8 mouse cellular contexts compared by ENCODE assay signal in the genomic region with DNA sequence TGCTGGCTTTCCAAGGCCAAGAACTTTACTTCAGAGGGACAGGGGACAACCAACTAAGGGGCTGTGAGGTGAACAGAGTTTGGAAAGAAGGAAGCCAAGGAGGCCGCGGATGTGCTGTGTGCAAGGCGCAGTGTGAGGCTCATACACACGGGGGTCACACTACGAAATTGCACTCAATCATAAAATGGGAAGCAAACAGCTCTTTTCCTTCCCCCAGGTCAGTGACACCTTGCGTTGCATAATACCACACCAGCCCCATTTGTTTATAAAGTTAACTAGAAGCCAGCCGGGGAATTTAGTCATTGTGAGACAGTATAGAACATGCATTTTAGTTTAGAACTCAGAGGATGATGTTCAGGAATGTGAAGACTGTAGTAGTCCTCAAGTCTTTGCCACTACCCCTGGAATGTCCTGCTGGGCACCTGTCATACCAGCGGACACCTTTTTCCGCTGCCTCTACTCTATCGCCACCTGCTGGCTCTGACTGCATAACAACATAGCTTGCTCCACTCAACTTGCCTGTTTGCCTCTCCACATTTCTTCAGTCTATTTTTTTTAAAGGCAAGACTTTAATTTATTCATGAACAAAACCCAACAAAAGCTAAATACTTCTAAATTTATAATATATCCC.
DNase-seq lines count a peak whose midpoint lies in the region; ATAC-seq and TF ChIP-seq lines count a peak whose summit lies in the region.

No protein-coding gene starts in this region.

- ATAC-seq in erythroblast, adult 5-6 weeks (replicated peaks; ENCODE audit: low FRiP score, poor library complexity, severe bottlenecking): peak; percentile 82
- ATAC-seq in heart, postnatal 0 days (ENCODE audit: insufficient read depth, low read depth): peak; percentile 49
- ATAC-seq in lung, embryonic 15.5 days (ENCODE audit: borderline replicate concordance, extremely low read depth, low FRiP score, low TSS enrichment): no peak

- H3K36me3 ChIP-seq in ES-Bruce4 (ENCODE audit: control insufficient read depth, insufficient read depth, low read length, poor library complexity, severe bottlenecking): no peaks in the 10 kb centered on the region
- H3K36me3 ChIP-seq in heart, postnatal 0 days (replicated peaks; ENCODE audit: control insufficient read depth, insufficient read depth, low read length): no peaks in the 10 kb centered on the region
- no peaks in the 10 kb centered on the region for H3K36me3 ChIP-seq in lung, embryonic 15.5 days

- peak; percentile 74 for DNase-seq in brain, embryonic 14.5 days (ENCODE audit: low read depth)
- DNase-seq in heart, postnatal 0 days (ENCODE audit: low spot score): peak; percentile 73
- peak; percentile 82 to 93 for DNase-seq in kidney, postnatal 36 days
- peak; percentile 82 for DNase-seq in retina, embryonic 14.5 days (ENCODE audit: low spot score)
- DNase-seq in urinary bladder, adult 18-20 months (ENCODE audit: low spot score in 2 of 2): peak; percentile 64 to 67

- H3K27me3 ChIP-seq in ES-Bruce4 (ENCODE audit: control insufficient read depth, insufficient read depth, low read length, poor library complexity, severe bottlenecking): no peaks in the 10 kb centered on the region
- H3K27me3 ChIP-seq in heart, postnatal 0 days (ENCODE audit: control insufficient read depth, insufficient read depth, low read length): no peaks in the 10 kb centered on the region
- no peaks in the 10 kb centered on the region for H3K27me3 ChIP-seq in lung, embryonic 15.5 days

- WGBS in heart, postnatal 0 days: 50% methylated on average over 10 of the region's 10 CpGs
- WGBS in lung, embryonic 15.5 days: 32% methylated on average over 10 of the region's 10 CpGs

- H3K9me3 ChIP-seq in ES-Bruce4 (replicated peaks; ENCODE audit: control insufficient read depth, insufficient read depth, low read length, poor library complexity, severe bottlenecking): no peaks in the 10 kb centered on the region
- no peaks in the 10 kb centered on the region for H3K9me3 ChIP-seq in heart, postnatal 0 days (replicated peaks; ENCODE audit: control insufficient read depth, low read length)
- no peaks in the 10 kb centered on the region for H3K9me3 ChIP-seq in lung, embryonic 15.5 days

- TF ChIP-seq EP300 in ES-Bruce4 (IDR thresholded peaks at IDR 0.05; ENCODE audit: insufficient read depth, low read depth, low read length): no peak
- TF ChIP-seq EP300 in heart, postnatal 0 days (IDR thresholded peaks at IDR 0.05; ENCODE audit: low read depth): no peak

- no peak overlapping the region for H3K4me2 ChIP-seq in heart, postnatal 0 days (ENCODE audit: low read depth, low read length)
- H3K4me2 ChIP-seq in lung, embryonic 15.5 days: peak overlapping the region; percentile 45; the same call in 1 of the 2 replicates

- no peaks in the 10 kb centered on the region for H3K4me1 ChIP-seq in ES-Bruce4 (ENCODE audit: control insufficient read depth, insufficient read depth, low read length)
- peaks cover 24% of the 10 kb centered on the region for H3K4me1 ChIP-seq in heart, postnatal 0 days (ENCODE audit: control insufficient read depth, insufficient read depth)
- H3K4me1 ChIP-seq in lung, embryonic 15.5 days: peaks cover 21% of the 10 kb centered on the region

- H3K9ac ChIP-seq in ES-Bruce4 (ENCODE audit: low read depth, poor library complexity, severe bottlenecking): no peak overlapping the region
- H3K9ac ChIP-seq in heart, postnatal 0 days (replicated peaks; ENCODE audit: low read depth, low read length): no peak overlapping the region
- no peak overlapping the region for H3K9ac ChIP-seq in lung, embryonic 15.5 days

- TF ChIP-seq POLR2A in ES-Bruce4 (IDR thresholded peaks at IDR 0.05; ENCODE audit: insufficient read depth, low read length): no peak
- TF ChIP-seq POLR2A in brain, embryonic 14.5 days (IDR thresholded peaks at IDR 0.05; ENCODE audit: borderline replicate concordance, extremely low read depth, insufficient read depth, insufficient read length, poor library complexity, severe bottlenecking): no peak

- no peak overlapping the region for H3K4me3 ChIP-seq in ES-Bruce4 (ENCODE audit: low read depth, low read length)
- H3K4me3 ChIP-seq in heart, postnatal 0 days (ENCODE audit: low read depth, low read length): no peak overlapping the region
- H3K4me3 ChIP-seq in lung, embryonic 15.5 days: no peak overlapping the region

- no peak overlapping the region for H3K27ac ChIP-seq in ES-Bruce4 (ENCODE audit: insufficient read depth, low read length)
- H3K27ac ChIP-seq in heart, postnatal 0 days (ENCODE audit: low read depth): 0 out of 2 replicates have a peak overlapping the region, but pooled peaks have one; percentile 44
- H3K27ac ChIP-seq in lung, embryonic 15.5 days: peak overlapping the region; percentile 1; the same call in 1 of the 2 replicates

- TF ChIP-seq CTCF in ES-Bruce4 (IDR thresholded peaks at IDR 0.05; ENCODE audit: low read depth, low read length): peak; percentile 88
- TF ChIP-seq CTCF in brain, embryonic 14.5 days (IDR thresholded peaks at IDR 0.05; ENCODE audit: borderline replicate concordance, extremely low read depth, insufficient read depth, insufficient read length): peak; percentile 80
- TF ChIP-seq CTCF in heart, postnatal 0 days (IDR thresholded peaks at IDR 0.05; ENCODE audit: low read depth): peak; percentile 87
